Mouse (Mus musculus) A20 (cell line): ENCODE data around the gene Siah1a.

Experiments used
- DNase-seq: peaks from one replicate; pipeline ENCODE4 v3.0.0-alpha.2; 2011; ENCODE audit warnings: low read depth, low spot score

The Siah1a gene

GRCm38 (mm10) chr8:86744313-86745220 lies 1.2 kb downstream of the Siah1a start:
- DNase-seq, result peak; percentile 10

- DNase-seq, result no peak
These were observed 3.0 kb downstream of the Siah1a start for GRCm38 (mm10) chr8:86742605-86743345.

GRCm38 (mm10) chr8:86741627-86742026 lies 4.1 kb downstream of the Siah1a start:
- DNase-seq, result no peak

- DNase-seq, result no peak
These were observed 4.8 kb downstream of the Siah1a start for GRCm38 (mm10) chr8:86740899-86741298.

- DNase-seq, result peak; percentile 45
These were observed 10.2 kb downstream of the Siah1a start for GRCm38 (mm10) chr8:86735446-86736111.

- DNase-seq, result no peak
These were observed 10.8 kb downstream of the Siah1a start for GRCm38 (mm10) chr8:86734954-86735353.

- no peak for DNase-seq
These were observed 11.6 kb downstream of the Siah1a start for GRCm38 (mm10) chr8:86734171-86734570.

GRCm38 (mm10) chr8:86730860-86731259 lies 14.9 kb downstream of the Siah1a start:
- no peak for DNase-seq

- no peak for DNase-seq
These were observed 15.4 kb downstream of the Siah1a start for GRCm38 (mm10) chr8:86730303-86730702.

- DNase-seq, result no peak
These were observed 17.3 kb downstream of the Siah1a start for GRCm38 (mm10) chr8:86728224-86728950.

GRCm38 (mm10) chr8:86726959-86727358 lies 18.8 kb downstream of the Siah1a start:
- DNase-seq, result no peak

- no peak for DNase-seq
These were observed 24.2 kb downstream of the Siah1a start for GRCm38 (mm10) chr8:86721490-86721889.

GRCm38 (mm10) chr8:86720756-86721459 lies 24.8 kb downstream of the Siah1a start:
- DNase-seq, result peak; percentile 26

- no peak for DNase-seq
These were observed 26.4 kb downstream of the Siah1a start for GRCm38 (mm10) chr8:86719368-86719767.

GRCm38 (mm10) chr8:86718332-86718994 lies 27.3 kb downstream of the Siah1a start:
- DNase-seq, result no peak

GRCm38 (mm10) chr8:86713407-86714188 lies 32.1 kb downstream of the Siah1a start:
- no peak for DNase-seq

GRCm38 (mm10) chr8:86712594-86712993 lies 33.1 kb downstream of the Siah1a start:
- no peak for DNase-seq

- DNase-seq, result peak; percentile 15
These were observed 37.9 kb downstream of the Siah1a start for GRCm38 (mm10) chr8:86707873-86708272.

GRCm38 (mm10) chr8:86706756-86707155 lies 39.0 kb downstream of the Siah1a start:
- DNase-seq, result no peak
